ENCODE assay signal across 8 mouse cellular contexts in genomic region chr12:112808212-112808586, GRCm38 (mm10). TPM values are rescaled to one million over a fixed set of nuclear protein-coding genes. Genes with fewer than 3 reads are reported as not detected.
DNase-seq lines count a peak whose midpoint lies in the region; ATAC-seq and TF ChIP-seq lines count a peak whose summit lies in the region.
"Had no signal": no experiment of that assay in that cellular context is flagged by ENCODE, and none has a peak within 500 bp of the region (broad histone marks: within the 10 kb centered on the region; RNA-seq: fewer than 3 reads in every experiment).

No protein-coding gene starts in this region.

- H3K27me3 ChIP-seq in lung, embryonic 16.5 days (ENCODE audit: control insufficient read depth, insufficient read depth, low read depth, low read length), result peaks cover 3% of the 10 kb centered on the region; the same call in 1 of the 2 replicates
- peaks cover 5% of the 10 kb centered on the region; the same call in 1 of the 2 replicates for H3K27me3 ChIP-seq in forebrain, embryonic 13.5 days
- no peaks in the 10 kb centered on the region for H3K27me3 ChIP-seq in limb, embryonic 14.5 days (ENCODE audit: control insufficient read depth, insufficient read depth, low read length)
- H3K27me3 ChIP-seq in stomach, embryonic 16.5 days (ENCODE audit: control insufficient read depth, insufficient read depth, low read length), result no peaks in the 10 kb centered on the region

- H3K4me1 ChIP-seq in lung, embryonic 16.5 days (replicated peaks; ENCODE audit: control insufficient read depth, insufficient read depth, low read length), result peaks cover 15% of the 10 kb centered on the region
- H3K4me1 ChIP-seq in forebrain, embryonic 13.5 days, result peaks cover 26% of the 10 kb centered on the region
- H3K4me1 ChIP-seq in limb, embryonic 14.5 days (ENCODE audit: control insufficient read depth, insufficient read depth, low read length), result peaks cover 11% of the 10 kb centered on the region
- peaks cover 17% of the 10 kb centered on the region for H3K4me1 ChIP-seq in stomach, embryonic 16.5 days (ENCODE audit: control insufficient read depth, insufficient read depth, low read length)

- no peaks in the 10 kb centered on the region for H3K9me3 ChIP-seq in lung, embryonic 16.5 days (ENCODE audit: control insufficient read depth, low read length)
- no peaks in the 10 kb centered on the region for H3K9me3 ChIP-seq in forebrain, embryonic 13.5 days (replicated peaks)
- no peaks in the 10 kb centered on the region for H3K9me3 ChIP-seq in limb, embryonic 14.5 days (ENCODE audit: control insufficient read depth, low read length)
- no peaks in the 10 kb centered on the region for H3K9me3 ChIP-seq in stomach, embryonic 16.5 days (replicated peaks; ENCODE audit: control insufficient read depth, low read length)

- ATAC-seq in lung, embryonic 16.5 days (ENCODE audit: low read depth), result peak; percentile 8
- ATAC-seq in forebrain, embryonic 13.5 days, result peak; percentile 46
- ATAC-seq in limb, embryonic 14.5 days (ENCODE audit: low FRiP score, low read depth), result no peak
- peak; percentile 7; the same call in 1 of the 2 replicates for ATAC-seq in stomach, embryonic 16.5 days (ENCODE audit: insufficient read depth, low FRiP score)

- intact Hi-C loops in left cerebral cortex, postnatal 4 days (cut with DNase I), result no loop called here

- H3K4me3 ChIP-seq in lung, embryonic 16.5 days (ENCODE audit: low read length), result peak overlapping the region; percentile 70
- peak overlapping the region; percentile 68 for H3K4me3 ChIP-seq in forebrain, embryonic 13.5 days
- H3K4me3 ChIP-seq in limb, embryonic 14.5 days (replicated peaks; ENCODE audit: low read length), result peak overlapping the region; percentile 67
- peak overlapping the region; percentile 72 for H3K4me3 ChIP-seq in stomach, embryonic 16.5 days (replicated peaks; ENCODE audit: low read length)

- no peak for DNase-seq in lung, postnatal 25 days (ENCODE audit: low spot score)
- DNase-seq in limb, embryonic 14.5 days (ENCODE audit: low spot score), result no peak
- no peak for DNase-seq in adrenal gland, postnatal 25 days
- DNase-seq in left cerebral cortex, postnatal 4 days, result no peak

- H3K27ac ChIP-seq in lung, embryonic 16.5 days (ENCODE audit: low read length), result no peak overlapping the region
- peak overlapping the region; percentile 61 for H3K27ac ChIP-seq in forebrain, embryonic 13.5 days
- no peak overlapping the region for H3K27ac ChIP-seq in limb, embryonic 14.5 days (replicated peaks; ENCODE audit: low read depth, low read length)
- peak overlapping the region; percentile 42; the same call in 1 of the 2 replicates for H3K27ac ChIP-seq in stomach, embryonic 16.5 days (ENCODE audit: low read length)

- H3K9ac ChIP-seq in lung, embryonic 16.5 days (ENCODE audit: low read length), result peak overlapping the region; percentile 56
- H3K9ac ChIP-seq in forebrain, embryonic 13.5 days, result peak overlapping the region; percentile 71
- peak overlapping the region; percentile 54 for H3K9ac ChIP-seq in limb, embryonic 14.5 days (ENCODE audit: low read depth, low read length, severe bottlenecking)
- peak overlapping the region; percentile 72 for H3K9ac ChIP-seq in stomach, embryonic 16.5 days (ENCODE audit: low read length)

- 61% methylated on average over 5 of the region's 5 CpGs for WGBS in lung, embryonic 16.5 days
- WGBS in forebrain, embryonic 13.5 days, result 67% methylated on average over 5 of the region's 5 CpGs
- 72% methylated on average over 5 of the region's 5 CpGs for WGBS in limb, embryonic 14.5 days
- 73% methylated on average over 5 of the region's 5 CpGs for WGBS in stomach, embryonic 16.5 days

- no peak for TF ChIP-seq POLR2A in limb, embryonic 14.5 days (IDR thresholded peaks at IDR 0.05; ENCODE audit: borderline replicate concordance, extremely low read depth, insufficient read depth, insufficient read length)

- H3K36me3 ChIP-seq in lung, embryonic 16.5 days (ENCODE audit: control insufficient read depth, insufficient read depth, low read length), result no peaks in the 10 kb centered on the region
- peaks cover 16% of the 10 kb centered on the region for H3K36me3 ChIP-seq in forebrain, embryonic 13.5 days (ENCODE audit: poor library complexity, severe bottlenecking)
- H3K36me3 ChIP-seq in limb, embryonic 14.5 days (ENCODE audit: control insufficient read depth, insufficient read depth, low read length), result no peaks in the 10 kb centered on the region
- no peaks in the 10 kb centered on the region for H3K36me3 ChIP-seq in stomach, embryonic 16.5 days (ENCODE audit: control insufficient read depth, insufficient read depth, low read length)

- peak overlapping the region; percentile 99 for H3K4me2 ChIP-seq in lung, embryonic 16.5 days (ENCODE audit: low read depth, low read length)
- peak overlapping the region; percentile 81 for H3K4me2 ChIP-seq in forebrain, embryonic 13.5 days
- H3K4me2 ChIP-seq in limb, embryonic 14.5 days (replicated peaks; ENCODE audit: low read depth, low read length, severe bottlenecking), result peak overlapping the region; percentile 98
- peak overlapping the region; percentile 100 for H3K4me2 ChIP-seq in stomach, embryonic 16.5 days (ENCODE audit: low read depth, low read length)

RNA-seq across cellular contexts. Expression of gene Clba1, which starts 0.5 kb away (rescaled TPM):
- 9.2 and 9.5 TPM in 2 replicates for polyA plus RNA-seq in lung, embryonic 16.5 days (2015; fragmentation: Nextera tagmentation; extraction: Ambion mirVana)
- 12.6 and 15.2 TPM in 2 replicates for polyA plus RNA-seq in forebrain, embryonic 13.5 days (2015; fragmentation: Nextera tagmentation; extraction: Ambion mirVana)
- 3.7 and 4.8 TPM in 2 replicates for polyA plus RNA-seq in limb, embryonic 14.5 days (2012; rRNA removed)
- polyA plus RNA-seq in limb, embryonic 14.5 days (2014; fragmentation: Nextera tagmentation; extraction: Ambion mirVana), result 5.7 and 6.2 TPM in 2 replicates
- 5.8 and 6.9 TPM in 2 replicates for polyA plus RNA-seq in stomach, embryonic 16.5 days (2015; fragmentation: Nextera tagmentation; extraction: Ambion mirVana)
- 7.7 and 10.0 TPM in 2 replicates for total RNA-seq in adrenal gland, postnatal 25 days (2021)
- total RNA-seq in left cerebral cortex, postnatal 4 days (2021), result 10 to 100 TPM; 15.0 to 15.8 TPM

RNA-seq across cellular contexts. Expression of gene Ahnak2, which starts 5.7 kb away (rescaled TPM):
- polyA plus RNA-seq in lung, embryonic 16.5 days (2015; fragmentation: Nextera tagmentation; extraction: Ambion mirVana), result 0.84 and 1.4 TPM in 2 replicates
- polyA plus RNA-seq in forebrain, embryonic 13.5 days (2015; fragmentation: Nextera tagmentation; extraction: Ambion mirVana), result 0.25 and 0.35 TPM in 2 replicates
- 2.1 and 2.5 TPM in 2 replicates for polyA plus RNA-seq in limb, embryonic 14.5 days (2012; rRNA removed)
- 3.3 TPM in 2 replicates for polyA plus RNA-seq in limb, embryonic 14.5 days (2014; fragmentation: Nextera tagmentation; extraction: Ambion mirVana)
- polyA plus RNA-seq in stomach, embryonic 16.5 days (2015; fragmentation: Nextera tagmentation; extraction: Ambion mirVana), result 4.9 and 5.4 TPM in 2 replicates
- total RNA-seq in adrenal gland, postnatal 25 days (2021), result 5.1 and 5.7 TPM in 2 replicates
- total RNA-seq in left cerebral cortex, postnatal 4 days (2021), result 10 to 100 TPM; 28.1 to 28.2 TPM
- total RNA-seq: granulocyte monocyte progenitor cell, adult 5-6 weeks had no signal

RNA-seq across cellular contexts. Expression of gene Cdca4, which starts 21.0 kb away (rescaled TPM):
- polyA plus RNA-seq in lung, embryonic 16.5 days (2015; fragmentation: Nextera tagmentation; extraction: Ambion mirVana), result 105 and 108 TPM in 2 replicates
- 123 and 134 TPM in 2 replicates for polyA plus RNA-seq in forebrain, embryonic 13.5 days (2015; fragmentation: Nextera tagmentation; extraction: Ambion mirVana)
- polyA plus RNA-seq in limb, embryonic 14.5 days (2012; rRNA removed), result 81.0 and 89.9 TPM in 2 replicates
- polyA plus RNA-seq in limb, embryonic 14.5 days (2014; fragmentation: Nextera tagmentation; extraction: Ambion mirVana), result 113 and 126 TPM in 2 replicates
- 87.7 and 87.9 TPM in 2 replicates for polyA plus RNA-seq in stomach, embryonic 16.5 days (2015; fragmentation: Nextera tagmentation; extraction: Ambion mirVana)
- total RNA-seq in adrenal gland, postnatal 25 days (2021), result 15.5 and 15.9 TPM in 2 replicates
- 10 to 100 TPM; 18.5 to 19.8 TPM for total RNA-seq in left cerebral cortex, postnatal 4 days (2021)

RNA-seq across cellular contexts. Expression of gene Pld4, which starts 47.7 kb away (rescaled TPM):
- 15.0 and 20.3 TPM in 2 replicates for polyA plus RNA-seq in lung, embryonic 16.5 days (2015; fragmentation: Nextera tagmentation; extraction: Ambion mirVana)
- 2.9 and 3.8 TPM in 2 replicates for polyA plus RNA-seq in forebrain, embryonic 13.5 days (2015; fragmentation: Nextera tagmentation; extraction: Ambion mirVana)
- 15.7 and 16.9 TPM in 2 replicates for polyA plus RNA-seq in limb, embryonic 14.5 days (2012; rRNA removed)
- polyA plus RNA-seq in limb, embryonic 14.5 days (2014; fragmentation: Nextera tagmentation; extraction: Ambion mirVana), result 13.4 and 14.0 TPM in 2 replicates
- polyA plus RNA-seq in stomach, embryonic 16.5 days (2015; fragmentation: Nextera tagmentation; extraction: Ambion mirVana), result 13.7 and 17.1 TPM in 2 replicates
- 6.4 and 6.8 TPM in 2 replicates for total RNA-seq in adrenal gland, postnatal 25 days (2021)
- 1 to 10 TPM; 6.2 to 6.6 TPM for total RNA-seq in left cerebral cortex, postnatal 4 days (2021)

RNA-seq across cellular contexts. Expression of gene Gpr132, which starts 59.8 kb away (rescaled TPM):
- polyA plus RNA-seq in lung, embryonic 16.5 days (2015; fragmentation: Nextera tagmentation; extraction: Ambion mirVana), result 0.15 and 0.73 TPM in 2 replicates
- polyA plus RNA-seq in forebrain, embryonic 13.5 days (2015; fragmentation: Nextera tagmentation; extraction: Ambion mirVana), result not detected in 2 replicates
- polyA plus RNA-seq in limb, embryonic 14.5 days (2012; rRNA removed), result 0.50 and 0.63 TPM in 2 replicates
- 0.29 and 0.36 TPM in 2 replicates for polyA plus RNA-seq in limb, embryonic 14.5 days (2014; fragmentation: Nextera tagmentation; extraction: Ambion mirVana)
- polyA plus RNA-seq in stomach, embryonic 16.5 days (2015; fragmentation: Nextera tagmentation; extraction: Ambion mirVana), result 0.15 and 0.22 TPM in 2 replicates
- 0.12 TPM in 1 of 2 replicates, not detected in the other for total RNA-seq in adrenal gland, postnatal 25 days (2021)
- not detected for total RNA-seq in left cerebral cortex, postnatal 4 days (2021)

Comparison
In these comparisons a context has a peak if more than half of its experiments do, and no peak if none do; other contexts are left out.
1. H3K27ac ChIP-seq: peak in forebrain, embryonic 13.5 days (single experiment) and stomach, embryonic 16.5 days (single experiment); none in lung, embryonic 16.5 days (single experiment) and limb, embryonic 14.5 days (single experiment).
2. Peak in every context shown above with its lines, with median percentiles within 50 percentile points of each other: H3K4me2 ChIP-seq, H3K4me3 ChIP-seq and H3K9ac ChIP-seq.